Mouse (Mus musculus) cerebellum, postnatal 36 days (tissue): ENCODE data around the gene Nup107.
"Not testable (repeated sequence)": the region's sequence is repeated elsewhere in the genome, so short reads cannot be mapped to it uniquely, and the experiment has no call there.

Source experiments
- DNase-seq, 2 experiments: peaks; one replicate each; pipeline ENCODE4 v3.0.0; 2021 to 2022; ENCODE audit warnings: mixed read lengths in 2 of 2

The Nup107 gene

GRCm38 (mm10) chr10:117749050-117749686 is 43.3 kb downstream of the Nup107 start:
- no peak for DNase-seq

- DNase-seq, result no peak
These were observed 44.0 kb downstream of the Nup107 start for GRCm38 (mm10) chr10:117748276-117749049.

- no peak for DNase-seq
These were observed 44.8 kb downstream of the Nup107 start for GRCm38 (mm10) chr10:117747711-117748110.

- DNase-seq, result peak; percentile 93 to 98
These were observed 46.1 kb downstream of the Nup107 start, which contains the start of gene Slc35e3 for GRCm38 (mm10) chr10:117746297-117746883. Slc35e3 (minus strand) TSS chr10:117746365.

GRCm38 (mm10) chr10:117745570-117746296 is 46.8 kb downstream of the Nup107 start:
- peak; percentile 16 to 36 for DNase-seq

- no peak for DNase-seq
These were observed 48.6 kb downstream of the Nup107 start for GRCm38 (mm10) chr10:117743917-117744316.

- DNase-seq, result no peak
These were observed 49.3 kb downstream of the Nup107 start for GRCm38 (mm10) chr10:117743182-117743581.

GRCm38 (mm10) chr10:117742618-117743017 is 49.9 kb downstream of the Nup107 start:
- DNase-seq, result no peak

GRCm38 (mm10) chr10:117741698-117742475 is 50.6 kb downstream of the Nup107 start:
- DNase-seq, result no peak

- DNase-seq, result no peak
These were observed 51.6 kb downstream of the Nup107 start for GRCm38 (mm10) chr10:117740921-117741320.

GRCm38 (mm10) chr10:117740171-117740570 is 52.3 kb downstream of the Nup107 start:
- no peak for DNase-seq

- DNase-seq, result no peak
These were observed 52.9 kb downstream of the Nup107 start for GRCm38 (mm10) chr10:117739648-117739948.

- no peak for DNase-seq
These were observed 53.4 kb downstream of the Nup107 start for GRCm38 (mm10) chr10:117738928-117739647.

GRCm38 (mm10) chr10:117738140-117738921 is 54.2 kb downstream of the Nup107 start:
- DNase-seq, result no peak

- not testable (repeated sequence) for DNase-seq
These were observed 55.0 kb downstream of the Nup107 start for GRCm38 (mm10) chr10:117737498-117737897.

GRCm38 (mm10) chr10:117737075-117737474 is 55.4 kb downstream of the Nup107 start:
- DNase-seq, result no peak

- DNase-seq, result no peak
These were observed 55.9 kb downstream of the Nup107 start for GRCm38 (mm10) chr10:117736573-117736972.

GRCm38 (mm10) chr10:117735396-117735795 is 57.1 kb downstream of the Nup107 start:
- DNase-seq, result not testable (repeated sequence)

- not testable (repeated sequence) for DNase-seq
These were observed 58.2 kb downstream of the Nup107 start for GRCm38 (mm10) chr10:117734104-117734852.

GRCm38 (mm10) chr10:117733626-117734025 is 58.9 kb downstream of the Nup107 start:
- DNase-seq, result not testable (repeated sequence)
